Mouse (Mus musculus) limb, embryonic 15.5 days (tissue): ENCODE measurements around the gene Plod2. TPM values are rescaled to one million over a fixed set of nuclear protein-coding genes. Genes with fewer than 3 reads are reported as not detected.

Experiments
- ATAC-seq: fragments of 200-750 bp; cut with Nextera tagmentation; 2 replicates; pipeline ENCODE4 v1.8.0; 2017; ENCODE audit warnings: low read depth, moderate TSS enrichment; ENCODE audit not compliant: insufficient number of reproducible peaks, low FRiP score, low TSS enrichment
- H3K27ac ChIP-seq: fragments of 300-500 bp; sonication (generic); 2 replicates; pipeline ENCODE4 v1.5.1; 2015; ENCODE audit warnings: moderate library complexity, mild to moderate bottlenecking, inconsistent platforms
- H3K27me3 ChIP-seq: fragments of 300-500 bp; sonication (generic); 2 replicates; pipeline ENCODE4 v1.6.1; 2015; ENCODE audit warnings: inconsistent platforms
- H3K36me3 ChIP-seq: fragments of 300-500 bp; sonication (generic); 2 replicates; pipeline ENCODE4 v1.6.1; 2015; ENCODE audit warnings: inconsistent platforms
- H3K4me1 ChIP-seq: fragments of 300-500 bp; sonication (generic); 2 replicates; pipeline ENCODE4 v1.6.1; 2015; ENCODE audit warnings: inconsistent platforms
- H3K4me2 ChIP-seq: fragments of 300-500 bp; sonication (generic); 2 replicates; pipeline ENCODE4 v1.6.1; 2015; ENCODE audit warnings: mild to moderate bottlenecking, inconsistent platforms
- H3K4me3 ChIP-seq: fragments of 300-500 bp; sonication (generic); 2 replicates; pipeline ENCODE4 v1.5.1; 2015; ENCODE audit warnings: mild to moderate bottlenecking, inconsistent platforms
- H3K9ac ChIP-seq: fragments of 300-500 bp; sonication (generic); 2 replicates; pipeline ENCODE4 v1.6.1; 2015; ENCODE audit warnings: inconsistent platforms
- H3K9me3 ChIP-seq: fragments of 300-500 bp; sonication (generic); 2 replicates; pipeline ENCODE4 v1.6.1; 2016; ENCODE audit warnings: inconsistent platforms
- WGBS: fragments of 180-500 bp; shearing (Covaris S2); methylation state at CpG from one replicate; pipeline ENCODE4 v1.1.7; 2015; 5-methylcytosine and 5-hydroxymethylcytosine counted together
- polyA plus RNA-seq: library from polyadenylated mRNA; unstranded; fragments of >200 nt; fragmentation: Nextera tagmentation; extraction: Ambion mirVana; gene quantifications from 2 replicates; pipeline ENCODE4 v1.2.1, GENCODE M21; 2015

The Plod2 gene
- polyA plus RNA-seq, 1 experiment from 2014 or later = 55.2 TPM

- ATAC-seq = no peak
- WGBS = 81% methylated on average over 1 of the region's 1 CpGs
- no peaks in the 10 kb centered on the region for H3K4me1 ChIP-seq
- no peak overlapping the region for H3K4me3 ChIP-seq
- peaks cover 35% of the 10 kb centered on the region for H3K36me3 ChIP-seq
- no peak overlapping the region for H3K9ac ChIP-seq
- no peak overlapping the region for H3K27ac ChIP-seq
- no peak overlapping the region for H3K4me2 ChIP-seq
- no peaks in the 10 kb centered on the region for H3K27me3 ChIP-seq
- no peaks in the 10 kb centered on the region for H3K9me3 ChIP-seq
Measured at GRCm38 (mm10) chr9:92586025-92586424, 44.0 kb downstream of the Plod2 start.

DNA sequence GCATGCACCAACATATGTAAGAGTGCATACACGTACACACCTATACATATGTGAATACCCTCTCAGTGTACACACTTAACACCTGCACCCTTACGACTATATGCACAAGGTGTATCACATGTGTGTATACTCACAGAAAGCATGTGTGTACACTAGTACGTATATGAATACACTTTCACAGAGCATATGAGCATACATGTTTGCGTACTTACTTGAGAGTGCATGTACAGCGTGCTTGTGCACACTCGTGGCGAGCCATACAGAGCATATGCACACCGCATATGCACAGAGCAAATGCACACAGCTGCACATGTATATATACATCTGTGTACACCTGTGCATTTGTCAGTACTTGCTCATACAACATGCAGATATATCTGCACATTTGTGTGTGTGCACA is 45.4 kb downstream of the Plod2 start:
- H3K4me2 ChIP-seq = no peak overlapping the region
- H3K27ac ChIP-seq = no peak overlapping the region
- H3K36me3 ChIP-seq = peaks cover 35% of the 10 kb centered on the region
- ATAC-seq = no peak
- WGBS = 97% methylated on average over 8 of the region's 8 CpGs
- H3K9ac ChIP-seq = no peak overlapping the region
- no peak overlapping the region for H3K4me3 ChIP-seq
- 0 out of 2 replicates have a peak, but pooled peaks cover 2% of the 10 kb centered on the region for H3K4me1 ChIP-seq
- H3K9me3 ChIP-seq = no peaks in the 10 kb centered on the region
- no peaks in the 10 kb centered on the region for H3K27me3 ChIP-seq

- peaks cover 2% of the 10 kb centered on the region; the same call in 1 of the 2 replicates for H3K4me1 ChIP-seq
- ATAC-seq = no peak
- 91% methylated on average over 1 of the region's 1 CpGs for WGBS
Measured at GRCm38 (mm10) chr9:92588226-92588625, 46.2 kb downstream of the Plod2 start.

DNA sequence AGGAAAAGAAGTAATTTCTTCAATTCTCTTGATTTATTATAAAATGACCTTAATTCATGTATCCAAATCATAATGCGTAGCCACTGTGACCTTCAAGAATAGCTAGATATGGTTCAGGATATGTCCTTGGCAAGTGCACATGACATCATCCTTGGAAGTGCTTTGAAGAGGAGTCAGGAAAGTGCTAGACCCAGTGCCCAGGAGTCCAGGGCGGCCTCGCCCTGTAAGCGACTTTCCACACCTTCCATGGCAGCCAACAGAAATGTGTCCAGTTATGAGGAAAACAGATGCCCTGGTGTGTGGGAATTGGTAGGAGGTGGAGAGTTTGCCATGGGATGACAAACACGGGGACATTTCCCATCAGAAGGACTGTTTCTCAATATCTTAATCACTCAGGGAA is 47.0 kb downstream of the Plod2 start:
- no peaks in the 10 kb centered on the region for H3K27me3 ChIP-seq
- H3K36me3 ChIP-seq = peaks cover 44% of the 10 kb centered on the region
- H3K4me3 ChIP-seq = no peak overlapping the region
- WGBS = 91% methylated on average over 5 of the region's 5 CpGs
- no peak overlapping the region for H3K4me2 ChIP-seq
- H3K27ac ChIP-seq = no peak overlapping the region
- no peaks in the 10 kb centered on the region for H3K9me3 ChIP-seq
- H3K9ac ChIP-seq = no peak overlapping the region
- peaks cover 2% of the 10 kb centered on the region; the same call in 1 of the 2 replicates for H3K4me1 ChIP-seq
- ATAC-seq = no peak

More at GRCm38 (mm10) chr9:92588226-92588625, 46.2 kb downstream of the Plod2 start:
- Histone ChIP-seq H3K27me3 (no peaks in the 10 kb centered on the region), H3K36me3 (peaks cover 41% of the 10 kb centered on the region), H3K9me3 (no peaks in the 10 kb centered on the region), H3K27ac (no peak overlapping the region), H3K4me2 (no peak overlapping the region), H3K9ac (no peak overlapping the region), H3K4me3 (no peak overlapping the region)

DNA sequence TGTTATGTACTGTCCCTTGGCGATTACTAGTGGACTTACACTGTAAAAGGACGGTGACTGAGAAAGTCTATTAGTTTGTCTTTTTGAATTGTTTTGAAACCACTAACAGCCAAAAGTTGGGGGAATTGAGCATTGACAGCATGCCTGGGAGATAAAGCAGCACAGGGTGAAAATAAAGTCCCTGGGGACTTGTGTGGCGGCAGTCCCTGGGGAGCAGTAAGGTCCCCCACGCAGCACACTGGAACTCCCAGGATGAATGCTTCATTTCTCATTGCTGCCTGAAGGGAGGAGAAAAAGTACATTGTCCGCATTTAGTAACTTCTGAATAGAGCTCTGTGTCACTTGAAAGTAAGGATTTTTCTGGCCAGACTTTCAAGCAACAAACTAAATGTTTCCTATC is 49.5 kb downstream of the Plod2 start:
- Histone ChIP-seq H3K27me3 (no peaks in the 10 kb centered on the region), H3K4me2 (no peak overlapping the region), H3K4me3 (no peak overlapping the region), H3K9me3 (no peaks in the 10 kb centered on the region), H3K27ac (no peak overlapping the region), H3K9ac (no peak overlapping the region), H3K4me1 (peaks cover 2% of the 10 kb centered on the region; the same call in 1 of the 2 replicates), H3K36me3 (peaks cover 45% of the 10 kb centered on the region)
- ATAC-seq = no peak
- 65% methylated on average over 5 of the region's 5 CpGs for WGBS

DNA sequence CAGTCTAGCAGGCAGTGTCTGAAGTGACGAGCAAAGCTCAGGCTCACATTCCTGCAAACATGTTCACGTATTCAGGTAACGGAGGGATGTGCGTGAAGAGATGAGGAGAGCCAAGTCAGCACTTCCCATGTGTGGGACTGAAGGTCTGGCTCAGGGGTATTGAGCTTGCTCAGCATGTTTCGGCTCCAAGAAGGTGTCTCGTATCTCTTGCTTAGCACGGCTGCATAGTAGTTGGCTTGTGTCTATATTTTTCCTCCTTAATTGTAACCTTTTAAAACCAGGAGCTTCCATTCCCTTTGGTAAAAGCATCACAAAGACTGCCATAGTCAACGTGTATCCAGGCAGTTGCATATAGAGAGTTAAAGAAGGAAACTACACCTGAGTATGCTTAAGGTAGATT is 50.7 kb downstream of the Plod2 start:
- H3K36me3 ChIP-seq = peaks cover 36% of the 10 kb centered on the region
- 78% methylated on average over 8 of the region's 8 CpGs for WGBS
- H3K4me3 ChIP-seq = no peak overlapping the region
- no peak overlapping the region for H3K27ac ChIP-seq
- H3K9ac ChIP-seq = no peak overlapping the region
- no peak overlapping the region for H3K4me2 ChIP-seq
- no peaks in the 10 kb centered on the region for H3K27me3 ChIP-seq
- H3K9me3 ChIP-seq = no peaks in the 10 kb centered on the region
- no peak for ATAC-seq
- peaks cover 2% of the 10 kb centered on the region; the same call in 1 of the 2 replicates for H3K4me1 ChIP-seq

DNA sequence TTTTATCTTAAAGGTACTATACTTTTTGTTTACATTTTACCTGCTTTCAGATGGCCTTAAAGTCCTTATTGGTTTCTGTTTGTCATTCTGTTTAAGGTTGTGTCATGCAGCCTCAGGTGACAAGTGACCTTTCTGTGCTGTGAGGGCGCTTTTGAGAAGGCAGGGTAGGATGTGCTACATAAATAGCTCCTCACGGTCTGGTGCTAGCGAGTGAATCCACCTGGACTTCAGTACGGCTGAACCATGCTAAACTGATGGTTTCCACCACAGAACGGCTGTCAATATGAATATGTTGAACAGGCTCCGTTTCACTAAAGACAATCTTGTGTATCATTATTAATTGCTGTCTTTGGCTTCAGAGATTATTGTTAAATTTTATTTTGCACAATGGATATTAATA is 52.5 kb downstream of the Plod2 start:
- 78% methylated on average over 6 of the region's 6 CpGs for WGBS
- no peak for ATAC-seq
- Histone ChIP-seq H3K9ac (no peak overlapping the region), H3K27ac (no peak overlapping the region), H3K36me3 (peaks cover 25% of the 10 kb centered on the region), H3K4me2 (no peak overlapping the region), H3K27me3 (no peaks in the 10 kb centered on the region), H3K4me3 (no peak overlapping the region), H3K4me1 (peaks cover 2% of the 10 kb centered on the region; the same call in 1 of the 2 replicates), H3K9me3 (no peaks in the 10 kb centered on the region)

GRCm38 (mm10) chr9:92595296-92595695 is 53.3 kb downstream of the Plod2 start:
- Histone ChIP-seq H3K36me3 (peaks cover 18% of the 10 kb centered on the region), H3K4me2 (no peak overlapping the region), H3K4me1 (peaks cover 2% of the 10 kb centered on the region; the same call in 1 of the 2 replicates), H3K27ac (no peak overlapping the region), H3K27me3 (no peaks in the 10 kb centered on the region), H3K4me3 (no peak overlapping the region), H3K9me3 (no peaks in the 10 kb centered on the region), H3K9ac (no peak overlapping the region)
- no peak for ATAC-seq
- WGBS = 85% methylated on average over 4 of the region's 4 CpGs

DNA sequence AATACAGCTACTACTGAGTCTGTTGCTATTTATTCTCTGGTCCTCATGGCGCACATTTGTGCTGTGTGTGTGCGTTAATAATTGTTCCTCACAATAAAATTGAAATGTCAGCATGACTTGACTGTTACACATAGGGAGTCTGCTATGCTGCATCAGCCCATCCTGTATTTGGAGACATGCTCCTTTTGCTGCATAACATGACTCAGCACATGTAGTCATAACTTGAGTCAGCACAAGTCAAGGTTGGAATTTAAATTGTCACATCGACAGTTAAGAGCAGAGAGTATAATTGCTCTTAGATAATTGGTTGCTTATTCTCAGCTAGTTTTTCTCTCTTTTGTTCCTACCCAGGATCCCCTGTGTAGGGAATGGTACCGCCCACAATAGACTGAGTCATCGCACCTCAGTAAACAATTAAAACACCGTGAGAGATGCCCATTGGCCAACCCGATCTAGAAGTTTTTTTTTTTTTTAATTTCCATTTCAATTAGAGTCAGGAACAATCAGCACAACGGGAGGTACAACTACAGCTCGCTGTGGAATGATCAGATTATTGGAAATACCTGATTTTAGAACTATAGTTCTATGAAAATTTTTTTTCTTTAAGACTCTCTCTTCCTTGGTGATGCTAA is 55.0 kb downstream of the Plod2 start:
- Histone ChIP-seq H3K4me1 (no peaks in the 10 kb centered on the region; the same call in 1 of the 2 replicates), H3K4me3 (no peak overlapping the region), H3K9me3 (no peaks in the 10 kb centered on the region), H3K27me3 (no peaks in the 10 kb centered on the region), H3K9ac (no peak overlapping the region), H3K27ac (no peak overlapping the region), H3K36me3 (peaks cover 19% of the 10 kb centered on the region), H3K4me2 (no peak overlapping the region)
- WGBS = 92% methylated on average over 9 of the region's 9 CpGs
- no peak for ATAC-seq

DNA sequence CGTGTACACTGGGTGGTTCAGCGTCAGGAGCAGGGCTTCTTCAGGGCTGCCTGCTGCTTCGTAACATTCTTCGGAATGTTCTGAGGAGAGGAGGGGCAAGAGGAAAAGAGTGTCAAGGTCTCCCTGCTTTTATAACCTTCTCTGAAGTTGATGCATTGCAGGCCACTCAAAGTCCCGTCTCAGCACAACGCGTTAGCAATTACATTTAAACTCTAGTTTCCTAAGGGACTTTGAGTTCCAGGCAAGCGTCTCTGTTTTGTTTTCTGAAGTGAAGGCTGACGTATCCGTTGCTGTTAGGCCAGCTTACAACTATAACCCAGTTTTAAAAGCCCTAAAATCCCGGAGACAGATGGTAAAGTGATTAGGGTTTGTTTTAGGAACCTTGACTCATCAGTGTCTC is 55.8 kb downstream of the Plod2 start:
- Histone ChIP-seq H3K4me1 (no peaks in the 10 kb centered on the region; the same call in 1 of the 2 replicates), H3K9ac (no peak overlapping the region), H3K27me3 (no peaks in the 10 kb centered on the region), H3K36me3 (peaks cover 21% of the 10 kb centered on the region), H3K4me3 (no peak overlapping the region), H3K9me3 (no peaks in the 10 kb centered on the region), H3K4me2 (no peak overlapping the region), H3K27ac (0 out of 2 replicates have a peak overlapping the region, but pooled peaks have one; percentile 18)
- ATAC-seq = no peak
- 27% methylated on average over 11 of the region's 11 CpGs for WGBS

DNA sequence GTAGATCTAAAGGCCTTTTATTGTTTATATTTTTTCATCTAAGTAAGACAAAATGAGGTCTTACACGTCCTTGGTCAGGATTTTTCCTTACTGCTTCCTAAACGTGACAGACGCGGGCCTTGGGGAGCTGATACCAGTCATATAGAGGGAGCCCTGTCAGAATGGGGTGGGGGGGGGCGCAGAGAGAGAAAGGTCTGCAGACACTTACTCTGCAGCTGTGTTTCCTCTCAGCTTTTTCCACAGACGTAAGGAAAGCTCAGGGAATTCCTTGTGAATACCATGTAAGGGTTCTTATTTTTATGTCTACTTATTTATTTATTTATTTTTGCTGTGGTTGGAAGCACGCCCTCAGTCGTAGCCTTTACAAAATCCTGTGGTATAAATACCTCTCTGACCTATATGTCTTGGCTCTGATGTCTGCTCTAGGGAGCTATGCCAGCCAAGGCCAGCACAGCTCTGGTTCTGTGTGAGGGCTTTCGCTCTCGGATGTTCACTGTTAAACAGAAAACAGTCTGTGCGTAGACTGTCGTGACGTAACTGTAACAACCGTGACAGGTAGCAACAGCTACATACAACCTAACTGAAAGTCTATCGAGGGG is 58.0 kb downstream of the Plod2 start:
- Histone ChIP-seq H3K36me3 (peaks cover 19% of the 10 kb centered on the region), H3K4me2 (no peak overlapping the region), H3K9me3 (no peaks in the 10 kb centered on the region), H3K4me3 (no peak overlapping the region), H3K27ac (no peak overlapping the region), H3K27me3 (no peaks in the 10 kb centered on the region), H3K4me1 (no peaks in the 10 kb centered on the region), H3K9ac (no peak overlapping the region)
- peak; percentile 69 for ATAC-seq
- WGBS = 63% methylated on average over 15 of the region's 15 CpGs

- no peak for ATAC-seq
Measured at GRCm38 (mm10) chr9:92601551-92601950, 59.5 kb downstream of the Plod2 start.

More at GRCm38 (mm10) chr9:92601551-92601950, 59.5 kb downstream of the Plod2 start:
- no peaks in the 10 kb centered on the region for H3K9me3 ChIP-seq
- H3K4me1 ChIP-seq = no peaks in the 10 kb centered on the region
- H3K9ac ChIP-seq = no peak overlapping the region
- WGBS = 81% methylated on average over 5 of the region's 5 CpGs
- H3K4me2 ChIP-seq = no peak overlapping the region
- H3K4me3 ChIP-seq = no peak overlapping the region
- no peak overlapping the region for H3K27ac ChIP-seq
- H3K27me3 ChIP-seq = no peaks in the 10 kb centered on the region
- H3K36me3 ChIP-seq = peaks cover 19% of the 10 kb centered on the region
